Mouse (Mus musculus) spleen, adult 12 weeks (tissue): ENCODE measurements around the gene Kcnn1.
"Not testable (repeated sequence)": the region's sequence is repeated elsewhere in the genome, so short reads cannot be mapped to it uniquely, and the experiment has no call there.

Experiments used
- DNase-seq: peaks from one replicate; pipeline ENCODE4 v3.0.0; 2022; ENCODE audit warnings: low spot score

The Kcnn1 gene

DNA sequence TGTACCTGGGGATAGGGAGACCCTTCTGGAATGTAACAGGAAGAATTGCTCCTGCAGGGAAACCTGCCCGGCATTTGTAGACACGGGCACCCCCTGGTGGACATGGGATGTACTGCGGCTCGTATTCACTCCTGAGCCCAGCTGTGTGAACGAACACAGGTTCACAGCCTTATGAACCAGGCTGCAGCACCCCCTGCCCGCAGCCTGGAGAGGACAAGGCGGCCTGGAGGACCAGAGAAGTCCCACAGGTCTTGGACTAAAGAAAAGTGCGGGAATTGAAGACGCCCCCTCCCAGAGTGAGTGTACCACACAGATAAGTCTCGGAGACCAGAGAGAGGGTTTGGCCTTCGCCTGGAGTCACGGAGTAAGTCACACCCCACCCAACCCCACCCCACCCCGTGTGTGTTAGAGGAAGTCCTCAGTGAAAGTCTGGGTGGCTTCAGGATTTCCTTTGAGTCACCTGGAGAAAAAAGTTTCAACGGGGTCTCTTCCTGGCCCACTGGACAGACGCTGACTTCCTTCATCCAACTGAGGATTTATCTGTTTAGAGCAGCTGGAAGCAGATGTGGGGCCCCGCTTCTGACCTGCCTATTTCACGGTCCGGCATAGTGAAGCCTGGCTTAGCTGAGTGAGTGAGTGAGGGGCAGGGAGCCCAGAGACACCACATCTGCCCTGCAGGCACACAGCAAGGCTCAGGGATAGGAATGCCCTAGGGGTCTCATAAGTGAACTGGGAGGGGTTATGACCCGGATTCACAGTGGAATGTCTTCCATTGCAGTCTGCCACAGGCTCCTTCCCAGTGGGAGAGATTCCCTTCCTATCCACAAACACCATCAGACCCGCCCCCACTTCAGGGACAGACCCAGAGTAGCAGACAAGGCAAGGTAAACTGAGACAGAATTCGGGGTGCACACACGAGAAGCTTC is 21.6 kb downstream of the Kcnn1 start:
- DNase-seq, result peak; percentile 86

DNA sequence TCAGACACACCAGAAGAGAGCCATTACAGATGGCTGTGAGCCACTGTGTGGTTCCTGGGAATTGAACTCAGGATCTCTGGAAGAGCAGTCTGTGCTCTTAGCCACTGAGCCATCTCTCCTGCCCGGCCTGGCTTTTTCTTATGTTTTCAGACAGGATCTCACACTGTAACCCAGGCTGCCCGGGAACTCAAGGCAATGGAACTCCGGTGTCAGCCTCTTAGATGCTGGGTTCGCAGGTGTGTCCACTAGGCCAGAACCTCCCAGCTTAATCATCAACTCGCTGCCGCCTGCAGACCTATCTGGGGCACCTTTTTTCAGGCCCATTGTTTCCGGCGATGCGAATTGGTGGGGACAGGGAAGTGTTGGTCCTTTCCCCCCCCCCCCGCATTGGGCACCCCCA is 22.5 kb downstream of the Kcnn1 start:
- DNase-seq, result no peak

GRCm38 (mm10) chr8:70839408-70840351 is 23.4 kb downstream of the Kcnn1 start, which contains the start of gene Arrdc2:
Gene Arrdc2 (minus strand): TSS chr8:70839720.
- DNase-seq, result peak; percentile 98

DNA sequence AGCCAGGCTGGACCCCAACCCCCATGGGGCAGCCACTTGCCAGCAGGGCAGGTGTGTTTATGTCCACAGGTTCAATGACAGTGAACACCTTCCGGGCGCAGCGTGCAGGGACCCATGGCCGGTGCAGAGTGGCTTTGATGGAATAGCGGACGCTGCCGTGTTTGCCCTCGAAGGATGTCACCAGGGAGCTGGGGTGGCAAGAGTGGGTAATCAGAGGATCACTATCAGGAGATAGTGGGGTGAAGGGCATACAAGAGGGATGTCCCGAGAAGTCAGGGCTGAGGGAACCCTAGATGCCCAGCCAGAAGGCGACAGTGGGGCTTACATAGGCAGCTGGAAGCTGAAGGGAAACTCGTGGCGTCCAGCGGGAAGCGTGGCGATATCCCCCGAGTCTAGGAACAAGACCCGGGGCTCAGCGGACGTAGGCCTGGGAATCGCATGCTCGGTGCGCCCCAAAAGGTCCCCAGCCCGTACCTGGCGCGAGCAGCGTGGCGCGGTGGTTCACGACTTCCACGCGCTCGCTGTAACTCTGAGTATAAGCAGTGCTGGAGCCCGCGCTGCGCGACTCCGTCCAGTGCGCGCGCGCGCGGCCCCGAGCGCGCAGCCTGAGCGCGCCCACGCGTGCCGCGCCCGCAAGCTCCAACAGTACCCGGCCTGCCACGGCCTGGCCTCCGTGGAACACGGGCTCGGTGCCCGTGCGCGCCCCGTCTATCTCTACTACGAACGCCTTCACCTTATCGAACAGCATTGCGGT is 24.2 kb downstream of the Kcnn1 start:
- DNase-seq, result no peak

- DNase-seq, result no peak
These were observed 26.4 kb downstream of the Kcnn1 start for GRCm38 (mm10) chr8:70836666-70837065.

GRCm38 (mm10) chr8:70834071-70834470 is 29.0 kb downstream of the Kcnn1 start:
- no peak for DNase-seq

- DNase-seq, result no peak
These were observed 29.5 kb downstream of the Kcnn1 start for GRCm38 (mm10) chr8:70833520-70833919.

DNA sequence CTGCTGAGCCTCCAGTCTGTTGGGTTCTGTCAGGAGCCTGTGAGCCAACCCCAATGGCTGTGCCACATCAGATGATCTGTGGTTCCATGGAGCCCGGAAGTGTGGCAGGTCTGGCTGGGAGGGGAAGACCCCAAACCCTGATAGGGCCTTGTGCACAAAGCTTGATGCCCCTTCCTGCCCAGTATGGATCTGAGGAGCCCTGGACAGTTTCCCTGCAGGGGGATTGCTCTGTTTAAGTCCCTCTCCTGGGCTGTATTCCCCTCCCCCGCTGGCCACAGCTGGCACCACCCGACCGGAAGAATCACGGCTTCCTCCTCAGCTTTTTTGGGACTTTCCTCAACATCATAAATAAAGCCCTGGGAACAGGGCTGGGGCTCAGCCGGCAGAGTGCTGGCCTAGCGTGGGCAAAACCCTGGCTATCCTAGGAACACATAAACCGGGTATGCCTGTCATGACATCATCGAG is 30.0 kb downstream of the Kcnn1 start:
- DNase-seq, result no peak

- no peak for DNase-seq
These were observed 30.7 kb downstream of the Kcnn1 start for GRCm38 (mm10) chr8:70832371-70832770.

GRCm38 (mm10) chr8:70831517-70831916 is 31.5 kb downstream of the Kcnn1 start:
- no peak for DNase-seq

GRCm38 (mm10) chr8:70827796-70828195 is 35.3 kb downstream of the Kcnn1 start:
- DNase-seq, result no peak

DNA sequence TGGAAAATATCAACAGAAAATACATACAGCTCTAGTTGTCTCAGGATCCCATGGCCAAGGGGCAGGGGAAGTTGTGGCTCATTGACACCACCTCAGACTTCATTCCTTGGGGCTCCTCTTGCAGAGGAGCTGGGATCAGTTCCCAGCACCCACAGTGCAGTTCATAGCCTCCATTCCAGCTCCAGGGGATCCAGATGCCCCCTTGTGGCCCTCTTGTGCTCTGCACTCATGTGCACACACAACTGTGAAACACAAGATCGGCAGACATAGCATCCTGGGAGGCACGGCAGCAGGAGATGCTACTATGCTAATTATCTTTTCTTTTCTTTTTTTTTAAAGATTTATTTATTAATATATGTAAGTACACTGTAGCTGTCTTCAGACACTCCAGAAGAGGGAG is 36.0 kb downstream of the Kcnn1 start:
- no peak for DNase-seq

- DNase-seq, result no peak
These were observed 37.2 kb downstream of the Kcnn1 start for GRCm38 (mm10) chr8:70825816-70826215.

- DNase-seq, result no peak
These were observed 39.3 kb downstream of the Kcnn1 start for GRCm38 (mm10) chr8:70823802-70824201.

DNA sequence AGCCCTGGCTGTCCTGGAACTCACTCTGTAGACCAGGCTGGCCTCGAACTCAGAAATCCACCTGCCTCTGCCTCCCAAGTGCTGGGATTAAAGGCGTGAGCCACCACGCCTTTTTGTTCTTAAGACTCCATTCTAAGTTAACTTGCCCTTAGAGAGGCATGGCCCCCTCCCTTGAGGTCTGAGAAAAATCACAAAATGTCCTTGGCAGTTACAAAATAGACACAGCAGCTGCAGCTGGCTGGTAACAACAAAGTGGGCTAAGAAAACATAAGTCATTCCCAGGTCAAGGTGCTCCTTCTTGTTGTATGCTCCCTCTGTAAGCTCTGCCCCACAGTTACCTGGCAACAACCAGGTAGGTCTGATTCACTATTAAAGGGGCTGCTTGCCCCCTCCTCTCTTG is 40.5 kb downstream of the Kcnn1 start:
- DNase-seq, result not testable (repeated sequence)

DNA sequence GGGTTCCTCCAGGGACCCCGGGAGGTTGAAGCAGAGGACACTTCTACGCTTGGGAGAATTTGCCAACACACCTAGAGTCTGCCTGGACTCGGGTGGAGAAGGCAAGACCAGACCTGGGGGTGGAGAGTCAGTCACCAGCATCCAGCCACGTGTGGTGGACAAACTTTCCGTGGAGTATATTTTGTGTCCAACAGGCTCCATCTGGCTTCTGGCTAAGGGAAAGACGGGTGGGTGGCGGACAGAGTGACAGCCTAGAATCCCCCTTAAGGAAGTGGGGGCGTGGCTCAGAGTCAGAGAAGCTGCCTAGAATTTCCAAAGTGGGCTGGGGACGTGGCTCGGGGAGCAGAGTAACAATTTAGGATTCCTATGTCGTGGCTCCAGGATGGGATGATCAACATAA is 41.1 kb downstream of the Kcnn1 start:
- DNase-seq, result no peak

DNA sequence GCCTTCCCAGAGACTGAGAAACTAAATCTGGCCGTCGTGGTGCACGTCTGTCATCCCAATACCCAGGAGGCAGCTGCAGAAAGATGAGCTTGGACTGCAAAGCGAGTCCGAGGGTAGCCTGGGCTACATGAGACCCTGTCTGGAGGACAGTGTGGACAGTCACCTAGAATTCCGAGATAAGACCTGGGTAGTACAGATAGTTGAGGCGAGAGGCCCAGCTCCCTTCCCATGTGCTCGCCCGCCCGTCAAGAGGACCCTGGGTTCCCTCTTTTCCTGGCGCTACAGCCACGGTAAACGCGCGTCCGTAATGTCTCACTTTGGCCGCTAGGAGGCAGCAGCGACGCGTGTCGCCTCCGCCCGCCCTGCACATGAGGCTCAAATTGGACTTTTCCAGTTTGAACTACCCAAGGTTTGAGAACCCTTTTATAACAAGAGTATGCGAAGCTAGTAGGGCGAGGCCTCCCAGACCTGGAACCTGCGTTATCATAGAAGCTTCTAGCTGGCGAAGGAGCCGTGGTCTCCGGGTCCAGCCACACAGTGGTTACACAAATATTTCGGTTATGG is 41.6 kb downstream of the Kcnn1 start:
- no peak for DNase-seq

DNA sequence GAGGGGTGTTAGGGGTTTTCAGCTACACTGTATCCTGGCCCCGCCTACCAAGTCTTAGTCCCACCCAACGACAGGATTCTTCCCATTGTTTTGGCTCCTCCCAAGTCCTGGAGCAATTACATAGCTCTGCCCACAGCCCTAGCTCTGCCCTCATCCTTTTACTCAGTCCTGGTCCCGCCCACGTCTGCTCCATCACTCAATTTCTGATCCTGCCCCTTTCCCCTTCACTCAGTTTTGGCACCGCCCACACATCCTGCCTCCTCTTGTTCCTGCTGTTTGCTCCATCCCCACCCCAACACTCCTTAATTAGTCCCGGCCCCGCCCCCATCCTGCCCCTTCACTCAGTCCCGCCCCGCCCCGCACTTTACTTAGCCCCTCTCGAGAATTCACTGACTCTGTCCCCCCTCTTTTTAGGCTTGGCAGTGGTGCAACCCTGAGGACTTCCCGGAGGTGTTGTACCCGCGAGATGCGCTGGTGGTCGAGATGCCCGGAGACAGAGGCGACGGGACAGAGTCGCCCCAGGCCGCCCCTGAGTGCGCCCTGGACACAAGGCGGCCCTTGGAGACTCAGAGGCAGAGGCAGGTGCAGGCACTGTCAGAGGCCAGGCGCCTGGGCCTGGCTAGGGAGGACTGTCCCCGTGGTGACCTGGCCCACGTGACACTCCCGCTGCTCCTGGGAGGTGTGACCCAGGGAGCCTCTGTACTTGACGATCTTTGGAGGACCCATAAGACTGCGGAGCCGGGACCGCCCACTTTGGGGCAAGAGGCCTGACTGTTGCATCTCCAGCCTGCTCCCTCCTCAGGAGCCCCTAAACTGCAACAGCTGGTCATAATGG is 42.7 kb downstream of the Kcnn1 start:
- no peak for DNase-seq

DNA sequence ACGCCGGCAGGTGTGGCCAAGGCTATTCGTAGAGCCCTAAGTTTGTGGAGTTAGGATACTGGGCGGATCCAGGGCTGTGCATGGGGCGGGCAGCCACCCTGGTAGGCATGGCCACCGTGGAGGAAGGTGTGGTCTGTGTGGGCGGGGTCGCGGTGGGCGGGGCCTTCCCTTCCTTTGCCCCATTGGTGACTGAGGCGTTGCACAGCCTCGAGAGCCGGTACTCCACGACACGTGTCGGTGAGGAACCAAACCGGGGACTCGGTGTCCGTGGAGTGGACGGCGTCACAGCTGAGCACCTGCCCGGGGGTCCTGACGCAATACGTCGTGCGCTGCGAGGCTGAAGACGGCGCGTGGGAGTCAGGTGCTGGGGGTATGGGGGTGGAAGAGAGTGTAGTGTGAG is 46.4 kb downstream of the Kcnn1 start:
- no peak for DNase-seq

DNA sequence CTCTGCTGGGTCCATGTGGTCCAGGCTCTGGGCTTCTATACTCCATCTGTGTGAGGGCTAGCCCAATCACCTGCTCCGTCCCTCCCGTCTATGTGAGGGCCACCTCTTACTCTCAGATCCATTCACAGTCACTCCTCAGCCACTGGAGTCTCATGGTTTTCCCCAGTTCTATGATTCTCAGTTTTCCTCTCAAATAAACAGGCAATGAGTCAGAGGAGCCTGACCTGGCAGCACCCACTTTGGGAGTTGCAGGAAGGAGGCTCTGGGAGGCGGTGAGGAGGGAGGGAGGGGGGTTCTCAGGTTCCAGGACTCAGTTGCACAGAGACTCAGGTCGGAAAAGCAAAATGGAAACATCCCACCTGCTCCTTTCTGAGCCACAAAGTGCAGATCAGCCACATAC is 50.2 kb downstream of the Kcnn1 start:
- DNase-seq, result no peak

GRCm38 (mm10) chr8:70812055-70812454 is 51.0 kb downstream of the Kcnn1 start:
- DNase-seq, result no peak
